Mouse (Mus musculus): ENCODE data around the gene Pknox1. TPM values are rescaled to one million over a fixed set of nuclear protein-coding genes. Genes with fewer than 3 reads are reported as not detected.

The Pknox1 gene
- polyA plus RNA-seq, 1 experiment from 2014 or later = 20.6 TPM

- WGBS = 66% methylated on average over 3 of the region's 3 CpGs
Observed at GRCm38 (mm10) chr17:31580344-31580743, 15.8 kb downstream of the Pknox1 start.

GRCm38 (mm10) chr17:31583185-31583584, 18.7 kb downstream of the Pknox1 start:
- WGBS = 74% methylated on average over 3 of the region's 3 CpGs
- Histone ChIP-seq H3K36me3 (ENCODE audit: control insufficient read depth, insufficient read depth) (no peaks in the 10 kb centered on the region), H3K4me1 (ENCODE audit: control insufficient read depth, insufficient read depth, low read length) (peaks cover 3% of the 10 kb centered on the region; the same call in 1 of the 2 replicates), H3K27ac (ENCODE audit: low read length) (no peak overlapping the region), H3K4me2 (ENCODE audit: low read depth, low read length) (no peak overlapping the region), H3K9ac (ENCODE audit: low read length) (no peak overlapping the region), H3K9me3 (replicated peaks; ENCODE audit: control insufficient read depth, low read length) (no peaks in the 10 kb centered on the region), H3K4me3 (ENCODE audit: low read length) (no peak overlapping the region), H3K27me3 (ENCODE audit: control insufficient read depth, insufficient read depth, low read length) (no peaks in the 10 kb centered on the region)
- ATAC-seq (replicated peaks; ENCODE audit: extremely low read depth, insufficient read depth, low FRiP score) = no peak

More at GRCm38 (mm10) chr17:31580344-31580743, 15.8 kb downstream of the Pknox1 start:
- Histone ChIP-seq H3K36me3 (ENCODE audit: control insufficient read depth, insufficient read depth) (no peaks in the 10 kb centered on the region), H3K9me3 (replicated peaks; ENCODE audit: control insufficient read depth, low read length) (no peaks in the 10 kb centered on the region), H3K27me3 (ENCODE audit: control insufficient read depth, insufficient read depth, low read length) (no peaks in the 10 kb centered on the region), H3K4me3 (ENCODE audit: low read length) (no peak overlapping the region), H3K27ac (ENCODE audit: low read length) (no peak overlapping the region), H3K4me1 (ENCODE audit: control insufficient read depth, insufficient read depth, low read length) (peaks cover 3% of the 10 kb centered on the region; the same call in 1 of the 2 replicates), H3K9ac (ENCODE audit: low read length) (no peak overlapping the region), H3K4me2 (ENCODE audit: low read depth, low read length) (no peak overlapping the region)
- ATAC-seq (replicated peaks; ENCODE audit: extremely low read depth, insufficient read depth, low FRiP score) = no peak

- H3K36me3 ChIP-seq (ENCODE audit: control insufficient read depth, insufficient read depth) = no peaks in the 10 kb centered on the region
- no peaks in the 10 kb centered on the region for H3K27me3 ChIP-seq (ENCODE audit: control insufficient read depth, insufficient read depth, low read length)
- peaks cover 3% of the 10 kb centered on the region; the same call in 1 of the 2 replicates for H3K4me1 ChIP-seq (ENCODE audit: control insufficient read depth, insufficient read depth, low read length)
- H3K9ac ChIP-seq (ENCODE audit: low read length) = no peak overlapping the region
- 69% methylated on average over 6 of the region's 6 CpGs for WGBS
- no peaks in the 10 kb centered on the region for H3K9me3 ChIP-seq (replicated peaks; ENCODE audit: control insufficient read depth, low read length)
- no peak overlapping the region for H3K4me2 ChIP-seq (ENCODE audit: low read depth, low read length)
- H3K27ac ChIP-seq (ENCODE audit: low read length) = no peak overlapping the region
- H3K4me3 ChIP-seq (ENCODE audit: low read length) = no peak overlapping the region
- no peak for ATAC-seq (replicated peaks; ENCODE audit: extremely low read depth, insufficient read depth, low FRiP score)
Observed at GRCm38 (mm10) chr17:31583781-31584180, 19.2 kb downstream of the Pknox1 start.

- no peak overlapping the region for H3K4me2 ChIP-seq (ENCODE audit: low read depth, low read length)
- no peak overlapping the region for H3K27ac ChIP-seq (ENCODE audit: low read length)
- no peaks in the 10 kb centered on the region for H3K27me3 ChIP-seq (ENCODE audit: control insufficient read depth, insufficient read depth, low read length)
- peaks cover 3% of the 10 kb centered on the region; the same call in 1 of the 2 replicates for H3K4me1 ChIP-seq (ENCODE audit: control insufficient read depth, insufficient read depth, low read length)
- no peak overlapping the region for H3K4me3 ChIP-seq (ENCODE audit: low read length)
- peaks cover 6% of the 10 kb centered on the region; the same call in 1 of the 2 replicates for H3K36me3 ChIP-seq (ENCODE audit: control insufficient read depth, insufficient read depth)
- ATAC-seq (replicated peaks; ENCODE audit: extremely low read depth, insufficient read depth, low FRiP score) = no peak
- H3K9ac ChIP-seq (ENCODE audit: low read length) = no peak overlapping the region
- WGBS = 71% methylated on average over 7 of the region's 7 CpGs
- no peaks in the 10 kb centered on the region for H3K9me3 ChIP-seq (replicated peaks; ENCODE audit: control insufficient read depth, low read length)
Observed at GRCm38 (mm10) chr17:31588115-31588514, 23.6 kb downstream of the Pknox1 start.

GRCm38 (mm10) chr17:31588726-31589125, 24.2 kb downstream of the Pknox1 start:
- Histone ChIP-seq H3K9ac (ENCODE audit: low read length) (no peak overlapping the region), H3K4me1 (ENCODE audit: control insufficient read depth, insufficient read depth, low read length) (peaks cover under 1% of the 10 kb centered on the region; the same call in 1 of the 2 replicates), H3K9me3 (replicated peaks; ENCODE audit: control insufficient read depth, low read length) (no peaks in the 10 kb centered on the region), H3K36me3 (ENCODE audit: control insufficient read depth, insufficient read depth) (peaks cover 6% of the 10 kb centered on the region; the same call in 1 of the 2 replicates), H3K27me3 (ENCODE audit: control insufficient read depth, insufficient read depth, low read length) (no peaks in the 10 kb centered on the region), H3K4me2 (ENCODE audit: low read depth, low read length) (no peak overlapping the region), H3K27ac (ENCODE audit: low read length) (no peak overlapping the region), H3K4me3 (ENCODE audit: low read length) (no peak overlapping the region)
- ATAC-seq (replicated peaks; ENCODE audit: extremely low read depth, insufficient read depth, low FRiP score) = no peak
- 61% methylated on average over 4 of the region's 4 CpGs for WGBS

GRCm38 (mm10) chr17:31590846-31591245, 26.3 kb downstream of the Pknox1 start:
- no peaks in the 10 kb centered on the region for H3K27me3 ChIP-seq (ENCODE audit: control insufficient read depth, insufficient read depth, low read length)
- no peaks in the 10 kb centered on the region for H3K4me1 ChIP-seq (ENCODE audit: control insufficient read depth, insufficient read depth, low read length)
- H3K9me3 ChIP-seq (replicated peaks; ENCODE audit: control insufficient read depth, low read length) = no peaks in the 10 kb centered on the region
- no peak for ATAC-seq (replicated peaks; ENCODE audit: extremely low read depth, insufficient read depth, low FRiP score)
- no peak overlapping the region for H3K4me2 ChIP-seq (ENCODE audit: low read depth, low read length)
- peaks cover 9% of the 10 kb centered on the region; the same call in 1 of the 2 replicates for H3K36me3 ChIP-seq (ENCODE audit: control insufficient read depth, insufficient read depth)
- WGBS = 64% methylated on average over 11 of the region's 11 CpGs
- H3K9ac ChIP-seq (ENCODE audit: low read length) = no peak overlapping the region
- no peak overlapping the region for H3K4me3 ChIP-seq (ENCODE audit: low read length)
- H3K27ac ChIP-seq (ENCODE audit: low read length) = no peak overlapping the region

- Histone ChIP-seq H3K4me3 (ENCODE audit: low read length) (no peak overlapping the region), H3K9ac (ENCODE audit: low read length) (no peak overlapping the region), H3K4me2 (ENCODE audit: low read depth, low read length) (no peak overlapping the region), H3K27ac (ENCODE audit: low read length) (no peak overlapping the region), H3K36me3 (ENCODE audit: control insufficient read depth, insufficient read depth) (peaks cover 6% of the 10 kb centered on the region; the same call in 1 of the 2 replicates), H3K9me3 (replicated peaks; ENCODE audit: control insufficient read depth, low read length) (no peaks in the 10 kb centered on the region), H3K27me3 (ENCODE audit: control insufficient read depth, insufficient read depth, low read length) (no peaks in the 10 kb centered on the region), H3K4me1 (ENCODE audit: control insufficient read depth, insufficient read depth, low read length) (no peaks in the 10 kb centered on the region)
- ATAC-seq (replicated peaks; ENCODE audit: extremely low read depth, insufficient read depth, low FRiP score) = no peak
- 70% methylated on average over 7 of the region's 7 CpGs for WGBS
Observed at GRCm38 (mm10) chr17:31594590-31594989, 30.1 kb downstream of the Pknox1 start.

GRCm38 (mm10) chr17:31595077-31595476, 30.5 kb downstream of the Pknox1 start:
- Histone ChIP-seq H3K9ac (ENCODE audit: low read length) (no peak overlapping the region), H3K27me3 (ENCODE audit: control insufficient read depth, insufficient read depth, low read length) (no peaks in the 10 kb centered on the region), H3K27ac (ENCODE audit: low read length) (no peak overlapping the region), H3K4me3 (ENCODE audit: low read length) (no peak overlapping the region), H3K4me1 (ENCODE audit: control insufficient read depth, insufficient read depth, low read length) (no peaks in the 10 kb centered on the region), H3K9me3 (replicated peaks; ENCODE audit: control insufficient read depth, low read length) (no peaks in the 10 kb centered on the region), H3K4me2 (ENCODE audit: low read depth, low read length) (no peak overlapping the region), H3K36me3 (ENCODE audit: control insufficient read depth, insufficient read depth) (peaks cover 9% of the 10 kb centered on the region; the same call in 1 of the 2 replicates)
- WGBS = 81% methylated on average over 5 of the region's 5 CpGs
- ATAC-seq (replicated peaks; ENCODE audit: extremely low read depth, insufficient read depth, low FRiP score) = no peak

GRCm38 (mm10) chr17:31597957-31598356, 33.4 kb downstream of the Pknox1 start:
- 87% methylated on average over 9 of the region's 9 CpGs for WGBS

More at GRCm38 (mm10) chr17:31597957-31598356, 33.4 kb downstream of the Pknox1 start:
- no peak overlapping the region for H3K4me2 ChIP-seq (ENCODE audit: low read depth, low read length)
- no peak overlapping the region for H3K4me3 ChIP-seq (ENCODE audit: low read length)
- H3K9ac ChIP-seq (ENCODE audit: low read length) = no peak overlapping the region
- no peak for ATAC-seq (replicated peaks; ENCODE audit: extremely low read depth, insufficient read depth, low FRiP score)
- H3K9me3 ChIP-seq (replicated peaks; ENCODE audit: control insufficient read depth, low read length) = no peaks in the 10 kb centered on the region
- no peaks in the 10 kb centered on the region for H3K27me3 ChIP-seq (ENCODE audit: control insufficient read depth, insufficient read depth, low read length)
- H3K27ac ChIP-seq (ENCODE audit: low read length) = no peak overlapping the region
- H3K4me1 ChIP-seq (ENCODE audit: control insufficient read depth, insufficient read depth, low read length) = no peaks in the 10 kb centered on the region
- peaks cover 13% of the 10 kb centered on the region; the same call in 1 of the 2 replicates for H3K36me3 ChIP-seq (ENCODE audit: control insufficient read depth, insufficient read depth)

Measured in heart, embryonic 16.5 days (tissue).